Mouse (Mus musculus) thymus, adult 2 months (tissue): ENCODE measurements around the gene Gm17657.

ENCODE experiments used
- CTCF ChIP-seq: fragments of 200-500 bp; IDR thresholded peaks from 2 replicates; pipeline ENCODE4 v1.5.1; 2012; ENCODE audit warnings: mild to moderate bottlenecking, control low read depth, low read length, moderate library complexity, borderline replicate concordance; ENCODE audit not compliant: control insufficient read depth, poor library complexity, insufficient read depth; ENCODE audit errors: extremely low read depth
- POLR2A ChIP-seq: fragments of 200-500 bp; IDR thresholded peaks from 2 replicates; pipeline ENCODE4 v1.6.1; 2012; ENCODE audit warnings: mild to moderate bottlenecking, low read length, control low read depth, moderate library complexity; ENCODE audit not compliant: control insufficient read depth, poor library complexity, insufficient read depth; ENCODE audit errors: extremely low read depth

DNA sequence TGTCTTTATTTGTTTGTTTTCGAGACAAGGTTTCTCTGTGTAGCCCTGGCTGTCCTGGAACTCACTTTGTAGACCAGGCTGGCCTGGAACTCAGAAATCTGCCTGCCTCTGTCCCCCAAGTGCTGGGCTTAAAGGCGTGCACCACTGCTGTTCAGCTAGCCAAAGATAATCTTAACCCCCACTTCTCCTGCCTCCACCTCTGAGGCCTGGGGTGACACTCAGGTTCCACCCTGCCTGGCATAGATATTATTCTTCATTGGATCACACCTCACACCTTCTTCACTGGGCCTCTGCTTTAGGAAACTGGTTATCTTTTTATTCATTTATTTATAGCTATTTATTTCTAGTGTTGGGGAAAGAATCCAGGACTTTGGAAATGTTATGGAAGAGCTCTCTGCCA is 69.2 kb downstream of the Gm17657 start:
- TF ChIP-seq POLR2A, result no peak
- no peak for TF ChIP-seq CTCF
